Mouse (Mus musculus) stomach, postnatal 0 days (tissue): ENCODE measurements around the gene Tgfa.

Source experiments
- CTCF ChIP-seq: IDR thresholded peaks from 2 replicates; pipeline ENCODE4 v1.5.1; 2016; ENCODE audit warnings: antibody characterized with exemption, low read depth, mild to moderate bottlenecking, moderate library complexity
- EP300 ChIP-seq: optimal IDR thresholded peaks from 2 replicates; pipeline ENCODE3; 2016; ENCODE audit warnings: antibody characterized with exemption

DNA sequence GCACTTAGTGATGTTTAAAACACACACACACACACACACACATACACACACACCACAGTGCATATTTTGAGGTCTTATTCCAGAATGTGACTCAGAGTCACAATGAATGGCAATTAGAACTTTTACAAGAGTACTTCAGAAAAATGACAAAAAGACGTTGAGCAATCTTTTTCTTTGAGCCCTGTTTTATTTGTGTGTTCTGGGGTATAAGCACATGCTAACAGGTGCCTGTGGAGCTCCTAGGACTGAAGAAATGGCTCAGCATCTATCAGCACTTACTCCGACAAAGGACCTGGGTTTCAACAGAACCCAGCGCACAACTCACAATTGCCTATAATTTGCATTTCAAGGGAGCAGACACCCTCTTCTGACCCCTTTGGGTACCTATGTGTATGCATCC is 31.0 kb upstream of the Tgfa start:
- TF ChIP-seq CTCF: no peak
- no peak for TF ChIP-seq EP300
